Mouse (Mus musculus) CH12.LX (cell line): ENCODE results near the gene Tns3. TPM values are rescaled to one million over a fixed set of nuclear protein-coding genes. Genes with fewer than 3 reads are reported as not detected.

Experiments
- DNase-seq: peaks from one replicate; pipeline ENCODE4 v3.0.0-alpha.2; 2013; ENCODE audit errors: extremely low read depth
- H3K27ac ChIP-seq: 2 replicates; pipeline ENCODE4 v1.5.1; 2012; ENCODE audit warnings: low read depth, mild to moderate bottlenecking, control low read depth, moderate library complexity; ENCODE audit not compliant: insufficient read depth
- H3K27me3 ChIP-seq: replicated peaks from 2 replicates; pipeline ENCODE3; 2012; ENCODE audit warnings: inconsistent platforms
- H3K36me3 ChIP-seq, 2 experiments: replicated peaks in 1 of 2; 2 replicates each; pipeline versions ENCODE3 to v1.6.1; 2012; ENCODE audit warnings: inconsistent platforms in 1 of 2, low read length in 1 of 2, mild to moderate bottlenecking in 1 of 2, mixed read lengths in 1 of 2, moderate library complexity in 1 of 2; ENCODE audit not compliant: control insufficient read depth in 1 of 2, insufficient read depth in 1 of 2
- H3K4me1 ChIP-seq, 2 experiments: 2 replicates each; pipeline ENCODE4 v1.6.1; 2012; ENCODE audit warnings: inconsistent platforms in 1 of 2, moderate library complexity in 1 of 2; ENCODE audit not compliant: insufficient read depth in 2 of 2, control insufficient read depth in 1 of 2
- H3K4me2 ChIP-seq: 2 replicates; pipeline ENCODE4 v1.6.1; 2012; ENCODE audit warnings: low read depth, mild to moderate bottlenecking, control low read depth; ENCODE audit not compliant: poor library complexity, insufficient read depth, severe bottlenecking
- H3K4me3 ChIP-seq, 3 experiments: fragments of 150-350 bp in 1 of 3; sonication (generic) in 1 of 3; replicated peaks in 1 of 3; 2 replicates each; pipeline versions ENCODE3 to v1.5.1; 2011 to 2012; ENCODE audit warnings: low read depth in 2 of 3, low read length in 2 of 3, mild to moderate bottlenecking in 2 of 3, moderate library complexity in 2 of 3, control low read depth in 1 of 3, improper control_type of control experiment in 1 of 3, inconsistent platforms in 1 of 3, mixed read lengths in 1 of 3; ENCODE audit not compliant: poor library complexity in 1 of 3
- H3K79me2 ChIP-seq: replicated peaks from 2 replicates; pipeline ENCODE4 v1.6.1; 2012; ENCODE audit warnings: mild to moderate bottlenecking, moderate library complexity; ENCODE audit not compliant: control insufficient read depth, poor library complexity, insufficient read depth, severe bottlenecking; ENCODE audit errors: extremely low read depth
- H3K9ac ChIP-seq: 2 replicates; pipeline ENCODE4 v1.6.1; 2012; ENCODE audit warnings: low read depth, mild to moderate bottlenecking, control low read depth, moderate library complexity; ENCODE audit not compliant: insufficient read depth
- H3K9me3 ChIP-seq: replicated peaks from 2 replicates; pipeline ENCODE3; 2012; ENCODE audit warnings: low read length, inconsistent platforms, mixed read lengths
- BHLHE40 ChIP-seq: IDR thresholded peaks from 2 replicates; pipeline ENCODE4 v1.6.1; 2011; ENCODE audit warnings: mild to moderate bottlenecking, low read depth, low read length, improper control_type of control experiment
- E2F4 ChIP-seq: IDR thresholded peaks from 2 replicates; pipeline ENCODE4 v1.6.1; 2011; ENCODE audit warnings: low read depth, low read length, improper control_type of control experiment; ENCODE audit not compliant: insufficient replicate concordance
- ETS1 ChIP-seq: conservative IDR thresholded peaks from 2 replicates; pipeline ENCODE4 v1.6.1; 2012; ENCODE audit warnings: low read depth, mild to moderate bottlenecking, inconsistent platforms, low read length, improper control_type of control experiment, moderate library complexity
- GABPA ChIP-seq: IDR thresholded peaks from 2 replicates; pipeline ENCODE4 v1.6.1; 2012; ENCODE audit warnings: low read depth, low read length, improper control_type of control experiment, inconsistent platforms; ENCODE audit not compliant: insufficient replicate concordance
- HCFC1 ChIP-seq: IDR thresholded peaks from 2 replicates; pipeline ENCODE4 v1.6.1; 2012; ENCODE audit warnings: low read depth, mild to moderate bottlenecking, inconsistent platforms, low read length, improper control_type of control experiment
- JUN ChIP-seq: IDR thresholded peaks from 2 replicates; pipeline ENCODE4 v1.6.1; 2011; ENCODE audit warnings: low read depth, mild to moderate bottlenecking, low read length, improper control_type of control experiment, moderate library complexity; ENCODE audit not compliant: insufficient read depth
- JUND ChIP-seq: conservative IDR thresholded peaks from 2 replicates; pipeline ENCODE4 v1.6.1; 2011; ENCODE audit warnings: low read depth, low read length, improper control_type of control experiment
- KAT2A ChIP-seq: IDR thresholded peaks from 2 replicates; pipeline ENCODE4 v1.6.1; 2012; ENCODE audit warnings: low read length, improper control_type of control experiment, inconsistent platforms; ENCODE audit not compliant: insufficient replicate concordance
- MAX ChIP-seq: IDR thresholded peaks from 2 replicates; pipeline ENCODE4 v1.6.1; 2011; ENCODE audit warnings: low read length, improper control_type of control experiment
- MAZ ChIP-seq: IDR thresholded peaks from 2 replicates; pipeline ENCODE4 v1.6.1; 2012; ENCODE audit warnings: low read depth, mild to moderate bottlenecking, inconsistent platforms, low read length, improper control_type of control experiment, moderate library complexity
- MEF2A ChIP-seq: IDR thresholded peaks from 2 replicates; pipeline ENCODE4 v1.6.1; 2014; ENCODE audit warnings: low read depth, mild to moderate bottlenecking, inconsistent platforms, low read length, improper control_type of control experiment, borderline replicate concordance
- MXI1 ChIP-seq: IDR thresholded peaks from 2 replicates; pipeline ENCODE4 v1.6.1; 2011; ENCODE audit warnings: mild to moderate bottlenecking, low read depth, low read length, improper control_type of control experiment
- MYC ChIP-seq: IDR thresholded peaks from 2 replicates; pipeline ENCODE4 v1.6.1; 2011; ENCODE audit warnings: low read depth, mild to moderate bottlenecking, improper control_type of control experiment, low read length
- NELFE ChIP-seq: IDR thresholded peaks from 2 replicates; pipeline ENCODE4 v1.6.1; 2011; ENCODE audit warnings: low read depth, low read length, improper control_type of control experiment
- PAX5 ChIP-seq: IDR thresholded peaks from 2 replicates; pipeline ENCODE4 v1.6.1; 2012; ENCODE audit warnings: low read length, inconsistent platforms, mixed read lengths
- POLR2A ChIP-seq: IDR thresholded peaks from 2 replicates; pipeline ENCODE4 v1.6.1; 2011; ENCODE audit warnings: low read depth, mild to moderate bottlenecking, improper control_type of control experiment, low read length
- POLR2AphosphoS2 ChIP-seq: IDR thresholded peaks from 2 replicates; pipeline ENCODE4 v1.6.1; 2011; ENCODE audit warnings: low read depth, low read length, improper control_type of control experiment
- SIN3A ChIP-seq: IDR thresholded peaks from 2 replicates; pipeline ENCODE4 v1.6.1; 2012; ENCODE audit warnings: low read length, improper control_type of control experiment, inconsistent platforms
- SMC3 ChIP-seq: IDR thresholded peaks from 2 replicates; pipeline ENCODE4 v1.6.1; 2011; ENCODE audit warnings: low read depth, low read length, improper control_type of control experiment
- TBP ChIP-seq: conservative IDR thresholded peaks from 2 replicates; pipeline ENCODE4 v1.6.1; 2011; ENCODE audit warnings: low read depth, low read length, improper control_type of control experiment
- TCF12 ChIP-seq: IDR thresholded peaks from 2 replicates; pipeline ENCODE4 v1.6.1; 2014; ENCODE audit warnings: low read depth, mild to moderate bottlenecking, inconsistent platforms, low read length, improper control_type of control experiment
- USF1 ChIP-seq: IDR thresholded peaks from 2 replicates; pipeline ENCODE4 v1.6.1; 2014; ENCODE audit warnings: low read depth, mild to moderate bottlenecking, inconsistent platforms, low read length, improper control_type of control experiment
- USF2 ChIP-seq: conservative IDR thresholded peaks from 2 replicates; pipeline ENCODE4 v1.6.1; 2011; ENCODE audit warnings: low read depth, low read length, improper control_type of control experiment
- ZC3H11A ChIP-seq: IDR thresholded peaks from 2 replicates; pipeline ENCODE4 v1.6.1; 2012; ENCODE audit warnings: low read depth, mild to moderate bottlenecking, inconsistent platforms, low read length, improper control_type of control experiment
- ZNF384 ChIP-seq: IDR thresholded peaks from 2 replicates; pipeline ENCODE4 v1.6.1; 2012; ENCODE audit warnings: low read depth, low read length, improper control_type of control experiment, inconsistent platforms
- dilution Hi-C: fragments of 300-500 bp; cut with MboI; formaldehyde crosslinking; loops from 2 replicates; pipeline ENCODE4 v1.14.3; 2020; ENCODE audit warnings: low sequenced_read_pairs; ENCODE audit not compliant: extremely low pct_unique_long_range_greater_than_20kb, extremely low pct_ligation_motif_present
- in situ Hi-C: fragments of 300-500 bp; cut with MboI; formaldehyde crosslinking; loops from 3 replicates; pipeline ENCODE4 v1.14.3; 2019; ENCODE audit warnings: low sequenced_read_pairs, low pct_ligation_motif_present, low pct_unique_long_range_greater_than_20kb, mixed read lengths
- polyA plus RNA-seq: library from polyadenylated mRNA; unstranded; fragments of >175 nt; gene quantifications from 2 replicates; pipeline ENCODE4 v1.2.1, GENCODE M21; 2012; ENCODE audit warnings: low read depth; ENCODE audit not compliant: insufficient read length
- total RNA-seq, 2 experiments: library from RNA; depleted of rRNA; stranded (reverse); fragments of 300-350 nt in 1 of 2; fragments of >200 nt in 1 of 2; gene quantifications; 2 replicates each; pipeline ENCODE4 v1.2.3; 2012 to 2014

Gene Tns3
- total and polyA plus RNA-seq, 3 experiments, result 0.03 to 1.3 (median 0.33) TPM

DNA sequence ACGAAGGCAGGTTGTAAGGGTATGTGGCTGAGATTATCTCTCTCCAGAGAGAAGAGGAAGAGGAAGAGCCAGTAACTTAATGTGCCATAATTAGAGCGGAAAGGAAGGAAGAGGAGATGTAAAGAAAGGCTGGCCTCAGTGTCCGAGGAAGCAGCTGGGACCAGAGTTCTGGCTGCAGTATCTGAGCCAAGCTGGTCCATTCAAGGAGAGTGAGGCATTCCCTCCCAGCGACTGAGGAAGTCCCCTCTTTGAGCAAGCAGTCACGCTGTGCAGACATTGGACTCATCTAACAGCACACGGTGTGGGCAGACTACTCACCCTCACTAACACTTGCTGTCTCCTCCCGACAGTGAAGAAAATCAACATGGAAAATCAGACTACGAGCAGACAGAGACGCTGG is 4.5 kb downstream of the Tns3 start:
- no peaks in the 10 kb centered on the region for H3K79me2 ChIP-seq
- dilution Hi-C loops (no loop called here), in situ Hi-C loops (no loop called here)
- TF ChIP-seq MEF2A (no peak), BHLHE40 (no peak), POLR2A (no peak), SIN3A (no peak), PAX5 (no peak), GABPA (no peak), TCF12 (no peak), MYC (no peak), NELFE (no peak), KAT2A (no peak), HCFC1 (no peak), JUN (no peak)
- peaks cover 2% of the 10 kb centered on the region for H3K9me3 ChIP-seq
- peaks cover 84% of the 10 kb centered on the region for H3K27me3 ChIP-seq
- H3K36me3 ChIP-seq, result no peaks in the 10 kb centered on the region
- H3K4me3 ChIP-seq, result no peak overlapping the region
- H3K4me1 ChIP-seq, result no peaks in the 10 kb centered on the region; a peak in 1 of 4 replicates
- no peak overlapping the region for H3K27ac ChIP-seq
- DNase-seq, result no peak
- no peak overlapping the region for H3K4me2 ChIP-seq
- H3K9ac ChIP-seq, result no peak overlapping the region

DNA sequence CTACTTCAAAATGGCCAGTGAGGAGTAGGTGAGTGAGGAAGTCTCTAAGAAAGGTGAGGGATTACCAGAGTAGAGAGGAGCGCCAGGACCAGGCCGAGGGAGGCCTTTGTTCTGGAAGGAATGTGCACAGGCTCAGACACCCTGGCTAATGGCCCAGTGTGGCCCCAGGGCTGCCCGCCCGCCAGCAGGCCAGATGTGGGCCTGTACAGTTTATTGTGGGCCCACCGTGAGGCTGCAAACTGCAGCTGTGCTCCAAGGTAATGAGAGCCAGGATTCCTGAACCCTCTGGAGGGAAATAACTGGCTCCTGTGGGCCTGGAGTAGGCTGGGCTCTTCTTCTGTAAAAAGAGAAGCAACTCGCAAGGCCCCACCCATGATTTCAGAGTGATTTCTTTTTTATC is 5.3 kb downstream of the Tns3 start:
- peaks cover 2% of the 10 kb centered on the region for H3K9me3 ChIP-seq
- no peaks in the 10 kb centered on the region for H3K79me2 ChIP-seq
- TF ChIP-seq USF1 (no peak), MAX (no peak), POLR2A (no peak), PAX5 (no peak), POLR2AphosphoS2 (no peak), ZNF384 (no peak), USF2 (no peak), TBP (no peak), BHLHE40 (no peak), JUND (no peak), MXI1 (no peak), ZC3H11A (no peak), TCF12 (no peak), SMC3 (no peak), E2F4 (no peak), SIN3A (no peak), ETS1 (no peak), MAZ (no peak)
- no peak overlapping the region for H3K27ac ChIP-seq
- no peaks in the 10 kb centered on the region; a peak in 1 of 4 replicates for H3K4me1 ChIP-seq
- peaks cover 79% of the 10 kb centered on the region for H3K27me3 ChIP-seq
- DNase-seq, result no peak
- no peaks in the 10 kb centered on the region for H3K36me3 ChIP-seq
- in situ Hi-C loops (no loop called here), dilution Hi-C loops (no loop called here)
- H3K9ac ChIP-seq, result no peak overlapping the region
- H3K4me2 ChIP-seq, result no peak overlapping the region
- H3K4me3 ChIP-seq, result no peak overlapping the region
